Mouse (Mus musculus): ENCODE results near the gene Bglap3. TPM values are rescaled to one million over a fixed set of nuclear protein-coding genes. Genes with fewer than 3 reads are reported as not detected.

Gene Bglap3
- polyA plus RNA-seq, 1 experiment from 2014 or later = 0.22 TPM

GRCm38 (mm10) chr3:88334902-88335435, 37.6 kb downstream of the Bglap3 start:
- DNase-seq (ENCODE audit: low read depth, low spot score) = no peak
- ChIA-PET POLR2A (interaction anchor here (0.7 to 4.7 kb wide), 4 partner anchors 10 to 158 kb away, joined by 3 to 27 read pairs (median 4); partner anchors contain the start of gene Glmp), CTCF (interaction anchor here (1.1 to 1.9 kb wide), 3 partner anchors 12 to 132 kb away, joined by 3 to 9 read pairs (median 4); no protein-coding TSS in a partner anchor)
- H3K27me3 ChIP-seq = no peaks in the 10 kb centered on the region
- ATAC-seq = no peak
- TF ChIP-seq CTCF (IDR thresholded peaks at IDR 0.05) = no peak
- in situ Hi-C loops (cut with MboI; ENCODE audit: low pct_unique_long_range_greater_than_20kb) = no loop called here

GRCm38 (mm10) chr3:88334029-88334658, 38.4 kb downstream of the Bglap3 start:
- DNase-seq (ENCODE audit: low read depth, low spot score) = no peak
- TF ChIP-seq CTCF (IDR thresholded peaks at IDR 0.05) = no peak
- no peaks in the 10 kb centered on the region for H3K27me3 ChIP-seq
- ChIA-PET CTCF (interaction anchor here (1.5 to 1.9 kb wide), 2 partner anchors 13 to 133 kb away, joined by 4 to 9 read pairs; no protein-coding TSS in a partner anchor), POLR2A (interaction anchor here (0.6 to 4.7 kb wide), 3 partner anchors 9 to 69 kb away, joined by 4 to 27 read pairs (median 4); partner anchors contain the start of gene Glmp)
- ATAC-seq = no peak
- in situ Hi-C loops (cut with MboI; ENCODE audit: low pct_unique_long_range_greater_than_20kb) = no loop called here

GRCm38 (mm10) chr3:88331282-88331681, 41.3 kb downstream of the Bglap3 start:
- DNase-seq (ENCODE audit: low read depth, low spot score) (no peak), ATAC-seq (no peak)
- TF ChIP-seq CTCF (IDR thresholded peaks at IDR 0.05) = no peak
- in situ Hi-C loops (cut with MboI; ENCODE audit: low pct_unique_long_range_greater_than_20kb) = no loop called here
- ChIA-PET POLR2A (interaction anchor here (0.8 to 0.9 kb wide), 2 partner anchors 21 to 182 kb away, joined by 3 read pairs; no protein-coding TSS in a partner anchor), CTCF (interaction anchor here (1.2 to 2.9 kb wide), 4 partner anchors 10 to 125 kb away, joined by 3 to 19 read pairs (median 5); no protein-coding TSS in a partner anchor)
- no peaks in the 10 kb centered on the region for H3K27me3 ChIP-seq

- DNase-seq (ENCODE audit: low read depth, low spot score) (no peak), ATAC-seq (no peak)
- H3K27me3 ChIP-seq = no peaks in the 10 kb centered on the region
- ChIA-PET POLR2A (no interaction called here), CTCF (interaction anchor here (1.0 kb wide), 1 partner anchor 21 kb away, joined by 3 read pairs; no protein-coding TSS in a partner anchor)
- in situ Hi-C loops (cut with MboI; ENCODE audit: low pct_unique_long_range_greater_than_20kb) = no loop called here
- no peak for TF ChIP-seq CTCF (IDR thresholded peaks at IDR 0.05)
Observed at GRCm38 (mm10) chr3:88328956-88329355, 43.6 kb downstream of the Bglap3 start.

- CTCF ChIA-PET = interaction anchor here (0.8 to 1.9 kb wide), 4 partner anchors 9 to 173 kb away, joined by 3 to 5 read pairs (median 4); no protein-coding TSS in a partner anchor
- no peaks in the 10 kb centered on the region for H3K27me3 ChIP-seq
- DNase-seq (ENCODE audit: low read depth, low spot score) (peak; percentile 64), ATAC-seq (peak; percentile 70)
- POLR2A ChIA-PET = interaction anchor here (0.5 to 4.0 kb wide), 6 partner anchors 9 to 1996 kb away, joined by 3 to 27 read pairs (median 5); partner anchors contain the start of genes Smg5 and Tmem79
- in situ Hi-C loops (cut with MboI; ENCODE audit: low pct_unique_long_range_greater_than_20kb) = loop anchor here (25.0 kb wide), 1 partner anchor 1687 kb away; no protein-coding TSS in a partner anchor
- no peak for TF ChIP-seq CTCF (IDR thresholded peaks at IDR 0.05)
Observed at GRCm38 (mm10) chr3:88324951-88325405, 47.6 kb downstream of the Bglap3 start, which contains the start of gene Glmp. Glmp (plus strand) TSS chr3:88325023.

Other genes with a start within 250 kb of the Bglap3 start
- gene Mef2d, start 230.4 kb downstream of the Bglap3 start, polyA plus RNA-seq (2021) = 62.7 TPM
- not detected for gene Rhbg, start 118.0 kb downstream of the Bglap3 start, polyA plus RNA-seq (2021)
- 0.19 TPM for gene Gm38392, start 85.5 kb downstream of the Bglap3 start, polyA plus RNA-seq (2021)
- gene Tsacc, start 75.7 kb downstream of the Bglap3 start, polyA plus RNA-seq (2021) = 6.3 TPM
- 573 TPM for gene Cct3, start 75.6 kb downstream of the Bglap3 start, polyA plus RNA-seq (2021)
- gene Glmp, start 47.7 kb downstream of the Bglap3 start, polyA plus RNA-seq (2021) = 590 TPM
- 3.1 TPM for gene Tmem79, start 36.6 kb downstream of the Bglap3 start, polyA plus RNA-seq (2021)
- 90.1 TPM for gene Smg5, start 36.5 kb downstream of the Bglap3 start, polyA plus RNA-seq (2021)
- gene Paqr6, start 8.2 kb downstream of the Bglap3 start, polyA plus RNA-seq (2021) = 0.04 TPM
- not detected for gene Bglap2, start 6.0 kb upstream of the Bglap3 start, polyA plus RNA-seq (2021)
- gene Bglap, start 11.7 kb upstream of the Bglap3 start, polyA plus RNA-seq (2021) = 0.22 TPM
- 80.1 TPM for gene Pmf1, start 37.6 kb upstream of the Bglap3 start, polyA plus RNA-seq (2021)
- gene Slc25a44, start 52.4 kb upstream of the Bglap3 start, polyA plus RNA-seq (2021) = 42.6 TPM
- 6.6 TPM for gene Sema4a, start 88.4 kb upstream of the Bglap3 start, polyA plus RNA-seq (2021)
- 401 TPM for gene Lmna, start 137.2 kb upstream of the Bglap3 start, polyA plus RNA-seq (2021)
- 42.6 TPM for gene Mex3a, start 159.7 kb upstream of the Bglap3 start, polyA plus RNA-seq (2021)
- 0.41 TPM for gene Rab25, start 175.6 kb upstream of the Bglap3 start, polyA plus RNA-seq (2021)
- 264 TPM for gene Lamtor2, start 180.3 kb upstream of the Bglap3 start, polyA plus RNA-seq (2021)
- 143 TPM for gene Ubqln4, start 181.0 kb upstream of the Bglap3 start, polyA plus RNA-seq (2021)
- 410 TPM for gene Ssr2, start 203.1 kb upstream of the Bglap3 start, polyA plus RNA-seq (2021)
- gene Arhgef2, start 233.2 kb upstream of the Bglap3 start, polyA plus RNA-seq (2021) = 175 TPM

Data from Patski (cell line).